Mouse (Mus musculus) stomach, embryonic 14.5 days (tissue): Measurements from ENCODE around the gene Atxn7. TPM values are rescaled to one million over a fixed set of nuclear protein-coding genes. Genes with fewer than 3 reads are reported as not detected.

Experiments
- ATAC-seq: fragments of 200-750 bp; cut with Nextera tagmentation; 2 replicates; pipeline ENCODE4 v1.8.0; 2017; ENCODE audit warnings: low read depth, moderate TSS enrichment; ENCODE audit not compliant: insufficient number of reproducible peaks, insufficient read depth, low FRiP score
- H3K27ac ChIP-seq: fragments of 300-500 bp; sonication (generic); 2 replicates; pipeline ENCODE4 v1.5.1; 2014; ENCODE audit warnings: mild to moderate bottlenecking, low read length, moderate library complexity, mixed read lengths
- H3K27me3 ChIP-seq: fragments of 300-500 bp; sonication (generic); 2 replicates; pipeline ENCODE4 v1.6.1; 2014; ENCODE audit warnings: low read length, control low read depth, mixed read lengths; ENCODE audit not compliant: control insufficient read depth, insufficient read depth
- H3K36me3 ChIP-seq: fragments of 300-500 bp; sonication (generic); 2 replicates; pipeline ENCODE4 v1.6.1; 2014; ENCODE audit warnings: mild to moderate bottlenecking, control low read depth, low read length, moderate library complexity, mixed read lengths; ENCODE audit not compliant: control insufficient read depth, insufficient read depth
- H3K4me1 ChIP-seq: fragments of 300-500 bp; sonication (generic); 2 replicates; pipeline ENCODE4 v1.6.1; 2014; ENCODE audit warnings: low read length, control low read depth, mixed read lengths; ENCODE audit not compliant: control insufficient read depth, insufficient read depth
- H3K4me2 ChIP-seq: fragments of 300-500 bp; sonication (generic); replicated peaks from 2 replicates; pipeline ENCODE4 v1.6.1; 2014; ENCODE audit warnings: low read depth, low read length, control low read depth
- H3K4me3 ChIP-seq: fragments of 300-500 bp; sonication (generic); 2 replicates; pipeline ENCODE4 v1.5.1; 2014; ENCODE audit warnings: low read depth, low read length, control low read depth
- H3K9ac ChIP-seq: fragments of 300-500 bp; sonication (generic); replicated peaks from 2 replicates; pipeline ENCODE4 v1.6.1; 2014; ENCODE audit warnings: low read depth, mild to moderate bottlenecking, control low read depth, low read length, moderate library complexity, mixed read lengths
- H3K9me3 ChIP-seq: fragments of 300-500 bp; sonication (generic); 2 replicates; pipeline ENCODE4 v1.6.1; 2016; ENCODE audit warnings: low read depth, low read length, control low read depth; ENCODE audit not compliant: control insufficient read depth
- WGBS: fragments of 180-500 bp; shearing (Covaris S2); extraction: QIAGEN DNeasy Blood & Tissue Kit; methylation state at CpG from one replicate; pipeline ENCODE4 v1.1.7; 2014; 5-methylcytosine and 5-hydroxymethylcytosine counted together
- polyA plus RNA-seq: library from polyadenylated mRNA; unstranded; fragments of >200 nt; fragmentation: Nextera tagmentation; extraction: Ambion mirVana; gene quantifications from 2 replicates; pipeline ENCODE4 v1.2.1, GENCODE M21; 2014

Gene Atxn7
- polyA plus RNA-seq, 1 experiment from 2014 or later, result 7.2 TPM

DNA sequence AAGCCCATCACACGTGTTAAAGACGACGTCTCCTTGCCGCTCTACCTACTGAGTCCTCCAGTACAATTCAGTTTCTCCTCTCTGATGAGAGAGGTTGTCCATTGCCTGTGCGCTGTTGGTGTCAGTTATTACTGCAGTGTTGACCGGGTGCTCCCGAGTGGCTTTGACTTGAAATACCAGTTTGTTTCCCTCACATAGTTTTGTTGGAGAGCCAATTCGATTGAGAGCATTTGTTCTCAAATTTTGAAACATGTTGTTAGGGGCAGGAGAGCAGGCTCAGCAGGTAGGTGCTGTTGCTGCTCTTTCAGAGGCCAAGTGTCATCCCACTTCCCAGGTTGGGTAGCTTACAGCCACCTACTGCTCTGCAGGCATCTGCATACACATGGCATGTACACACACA is 122.6 kb downstream of the Atxn7 start:
- H3K9ac ChIP-seq, result no peak overlapping the region
- 93% methylated on average over 8 of the region's 8 CpGs for WGBS
- H3K9me3 ChIP-seq, result no peaks in the 10 kb centered on the region
- no peak overlapping the region for H3K27ac ChIP-seq
- no peaks in the 10 kb centered on the region for H3K4me1 ChIP-seq
- no peak overlapping the region for H3K4me2 ChIP-seq
- H3K36me3 ChIP-seq, result peaks cover 4% of the 10 kb centered on the region; the same call in 1 of the 2 replicates
- ATAC-seq, result no peak
- H3K4me3 ChIP-seq, result no peak overlapping the region
- H3K27me3 ChIP-seq, result no peaks in the 10 kb centered on the region

DNA sequence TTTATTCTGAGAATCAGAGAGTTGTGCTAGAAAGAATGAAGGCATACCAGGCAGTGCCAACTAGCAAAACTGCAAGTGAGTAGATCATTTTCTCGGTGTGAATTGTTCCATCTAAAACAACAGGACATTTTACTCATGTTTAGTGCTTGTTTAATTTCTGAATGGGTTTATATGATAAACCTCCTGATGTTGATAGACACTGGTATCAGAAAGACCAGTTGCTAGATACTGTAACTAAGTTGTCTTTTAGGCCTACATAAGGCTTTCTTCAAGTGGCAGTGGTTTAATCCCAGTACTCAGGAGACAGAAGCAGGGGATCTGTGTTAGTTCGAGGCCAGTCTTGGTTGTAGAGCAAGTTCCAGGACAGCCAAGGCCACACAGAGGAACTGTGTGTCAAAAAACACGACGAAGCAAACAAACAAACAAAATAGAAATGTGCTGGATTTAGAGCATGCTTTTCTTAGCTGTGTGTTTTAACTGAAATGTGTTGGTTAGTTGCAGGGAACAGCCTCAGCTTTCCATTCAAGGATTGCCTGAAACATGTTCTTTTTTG is 125.5 kb downstream of the Atxn7 start:
- no peaks in the 10 kb centered on the region for H3K4me1 ChIP-seq
- no peak overlapping the region for H3K4me3 ChIP-seq
- no peaks in the 10 kb centered on the region for H3K27me3 ChIP-seq
- peaks cover 9% of the 10 kb centered on the region; the same call in 1 of the 2 replicates for H3K36me3 ChIP-seq
- H3K4me2 ChIP-seq, result no peak overlapping the region
- no peaks in the 10 kb centered on the region for H3K9me3 ChIP-seq
- H3K9ac ChIP-seq, result no peak overlapping the region
- no peak for ATAC-seq
- H3K27ac ChIP-seq, result no peak overlapping the region
- WGBS, result 80% methylated on average over 4 of the region's 4 CpGs

DNA sequence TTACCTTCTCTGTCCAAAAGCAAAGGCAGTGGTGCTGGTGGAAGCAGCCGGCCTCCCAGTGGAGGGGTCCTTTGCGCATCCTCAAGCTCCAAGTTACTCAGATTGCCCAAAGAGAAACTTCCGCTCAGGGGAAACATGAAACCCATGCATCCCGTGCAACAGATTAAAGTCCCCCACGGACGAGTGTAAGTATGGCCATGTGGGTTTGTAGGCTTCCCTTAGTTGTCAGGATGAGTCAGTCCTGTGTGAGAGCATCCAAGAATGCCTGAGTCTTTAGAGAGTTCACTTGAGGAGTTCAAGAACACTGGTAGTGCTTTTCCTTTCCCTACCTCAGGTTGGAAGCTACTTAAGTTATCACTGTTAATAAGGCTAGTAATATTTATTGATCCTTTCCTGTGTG is 126.1 kb downstream of the Atxn7 start:
- H3K36me3 ChIP-seq, result peaks cover 9% of the 10 kb centered on the region; the same call in 1 of the 2 replicates
- no peaks in the 10 kb centered on the region for H3K9me3 ChIP-seq
- no peak overlapping the region for H3K27ac ChIP-seq
- 79% methylated on average over 6 of the region's 6 CpGs for WGBS
- H3K4me1 ChIP-seq, result no peaks in the 10 kb centered on the region
- no peaks in the 10 kb centered on the region for H3K27me3 ChIP-seq
- ATAC-seq, result no peak
- no peak overlapping the region for H3K9ac ChIP-seq
- H3K4me2 ChIP-seq, result no peak overlapping the region
- H3K4me3 ChIP-seq, result no peak overlapping the region

DNA sequence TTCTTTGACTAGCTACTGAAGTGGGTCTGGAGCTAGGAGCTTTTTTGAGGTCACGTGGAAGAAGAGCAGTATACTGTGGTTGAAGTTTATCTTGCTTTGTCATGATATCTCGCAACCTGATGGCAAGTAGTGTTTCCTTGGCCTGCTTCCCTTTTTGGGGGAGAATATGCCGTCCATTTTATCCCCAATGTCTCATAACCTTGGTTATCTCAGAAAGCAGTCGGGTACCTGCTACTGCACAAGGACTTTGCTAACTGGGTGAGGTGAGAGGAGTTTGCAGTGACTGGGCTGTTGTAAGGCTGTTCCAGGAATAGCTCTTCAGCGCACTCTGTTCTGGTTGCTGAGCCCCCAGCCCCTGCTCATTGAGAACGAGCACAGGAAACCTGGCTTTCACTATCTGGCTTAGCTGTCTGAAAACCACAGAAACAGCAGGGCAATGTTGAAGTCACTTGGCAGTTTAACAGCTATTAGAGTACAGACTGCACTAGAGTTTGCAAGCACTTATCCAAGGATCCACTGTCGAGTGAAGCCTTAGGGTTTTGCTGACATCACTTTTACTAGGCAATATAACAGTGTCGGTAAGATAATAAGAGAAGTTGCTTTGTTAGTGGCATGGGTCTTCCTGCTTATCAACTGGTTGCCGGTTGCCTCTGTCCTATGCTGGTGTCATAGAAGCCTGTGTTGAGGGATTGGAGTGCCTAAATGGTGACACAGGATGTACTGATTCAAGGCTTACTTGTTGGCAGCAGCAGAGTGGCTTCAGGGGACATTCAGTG is 127.0 kb downstream of the Atxn7 start:
- H3K4me2 ChIP-seq, result no peak overlapping the region
- ATAC-seq, result no peak
- no peak overlapping the region for H3K27ac ChIP-seq
- H3K27me3 ChIP-seq, result no peaks in the 10 kb centered on the region
- WGBS, result 87% methylated on average over 9 of the region's 9 CpGs
- no peaks in the 10 kb centered on the region for H3K9me3 ChIP-seq
- no peak overlapping the region for H3K4me3 ChIP-seq
- H3K36me3 ChIP-seq, result peaks cover 11% of the 10 kb centered on the region; the same call in 1 of the 2 replicates
- H3K4me1 ChIP-seq, result no peaks in the 10 kb centered on the region
- no peak overlapping the region for H3K9ac ChIP-seq

DNA sequence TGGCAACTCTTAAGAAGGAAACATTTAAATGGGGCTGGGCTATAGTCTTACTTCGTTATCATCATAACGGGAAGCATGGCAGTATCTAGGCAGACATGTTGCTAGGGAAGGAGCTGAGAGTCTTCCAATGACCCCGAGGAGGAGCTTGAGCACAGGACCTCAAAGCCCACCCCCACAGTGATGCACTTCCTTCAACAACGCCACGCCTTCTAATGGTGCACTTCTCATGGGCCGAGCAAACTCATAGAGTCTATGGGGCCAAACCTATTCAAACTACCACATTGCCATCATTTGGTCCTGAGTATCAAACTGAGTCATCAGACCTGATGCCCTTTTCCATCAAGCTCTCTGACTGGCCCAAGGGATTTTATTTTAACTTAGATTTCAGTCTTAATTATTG is 129.3 kb downstream of the Atxn7 start:
- Histone ChIP-seq H3K9ac (no peak overlapping the region), H3K27ac (no peak overlapping the region), H3K4me1 (no peaks in the 10 kb centered on the region), H3K36me3 (peaks cover 17% of the 10 kb centered on the region), H3K27me3 (no peaks in the 10 kb centered on the region), H3K9me3 (no peaks in the 10 kb centered on the region), H3K4me2 (no peak overlapping the region), H3K4me3 (no peak overlapping the region)
- 96% methylated on average over 6 of the region's 6 CpGs for WGBS
- ATAC-seq, result no peak

DNA sequence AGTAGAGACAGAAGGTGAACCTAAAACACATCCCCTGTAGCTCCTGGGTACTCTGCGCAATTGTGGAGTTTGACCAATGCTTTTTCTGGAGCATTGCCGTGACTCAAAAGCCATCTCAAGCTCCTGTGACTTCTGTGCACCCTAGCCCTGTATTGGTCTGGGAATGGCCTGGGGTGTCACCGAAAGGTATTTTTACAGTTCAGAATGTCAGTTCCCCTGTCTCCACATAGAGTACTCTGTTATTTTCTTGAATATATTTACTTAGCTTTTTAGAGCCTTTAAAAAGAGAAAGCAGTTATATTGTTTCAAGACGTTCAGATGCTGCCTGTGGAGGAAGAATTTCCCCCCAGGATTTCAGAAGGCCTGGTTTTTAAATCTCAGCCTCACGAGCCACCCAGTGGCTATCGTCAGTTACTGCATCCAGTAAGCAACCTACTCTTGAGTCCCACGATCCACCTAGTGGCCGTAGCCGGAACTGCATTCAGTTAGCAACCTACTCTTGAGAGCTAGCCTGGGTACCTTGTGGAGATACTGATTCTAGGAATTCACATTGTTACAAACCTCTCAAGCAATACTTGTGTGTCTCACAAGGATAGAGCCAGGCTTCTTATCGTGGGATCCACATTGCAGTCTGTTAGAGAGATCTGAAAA is 137.2 kb downstream of the Atxn7 start:
- WGBS, result 30% methylated on average over 10 of the region's 10 CpGs
- H3K4me2 ChIP-seq, result no peak overlapping the region
- no peak overlapping the region for H3K9ac ChIP-seq
- no peaks in the 10 kb centered on the region for H3K27me3 ChIP-seq
- H3K27ac ChIP-seq, result no peak overlapping the region
- peaks cover 31% of the 10 kb centered on the region for H3K36me3 ChIP-seq
- no peaks in the 10 kb centered on the region for H3K4me1 ChIP-seq
- peak; percentile 59; the same call in 1 of the 2 replicates for ATAC-seq
- no peaks in the 10 kb centered on the region for H3K9me3 ChIP-seq
- H3K4me3 ChIP-seq, result no peak overlapping the region

DNA sequence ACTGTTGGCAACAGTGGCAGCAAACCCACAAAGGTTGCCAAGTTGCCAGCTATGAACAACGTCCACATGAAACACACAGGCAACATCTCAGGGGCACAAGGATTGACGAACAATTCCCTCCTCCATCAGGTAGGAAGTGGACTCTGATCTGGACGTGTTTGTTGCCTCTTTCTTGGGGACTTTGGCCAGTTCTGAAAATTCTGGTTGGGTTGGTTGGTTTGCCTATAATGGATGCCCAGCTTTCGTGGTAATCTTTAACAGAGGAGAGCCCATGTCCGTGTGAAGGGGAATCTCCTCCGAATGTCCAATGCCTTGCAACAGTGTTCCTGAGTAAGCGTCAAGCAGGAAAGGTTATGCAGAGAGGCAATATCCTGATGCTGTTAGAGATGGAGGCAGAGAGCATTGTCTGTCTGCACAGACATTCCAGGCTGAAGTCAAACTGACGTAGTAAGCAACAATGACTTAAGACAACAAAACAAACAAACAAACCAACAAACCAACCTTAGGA is 139.6 kb downstream of the Atxn7 start:
- H3K27ac ChIP-seq, result no peak overlapping the region
- WGBS, result 89% methylated on average over 8 of the region's 8 CpGs
- ATAC-seq, result no peak

DNA sequence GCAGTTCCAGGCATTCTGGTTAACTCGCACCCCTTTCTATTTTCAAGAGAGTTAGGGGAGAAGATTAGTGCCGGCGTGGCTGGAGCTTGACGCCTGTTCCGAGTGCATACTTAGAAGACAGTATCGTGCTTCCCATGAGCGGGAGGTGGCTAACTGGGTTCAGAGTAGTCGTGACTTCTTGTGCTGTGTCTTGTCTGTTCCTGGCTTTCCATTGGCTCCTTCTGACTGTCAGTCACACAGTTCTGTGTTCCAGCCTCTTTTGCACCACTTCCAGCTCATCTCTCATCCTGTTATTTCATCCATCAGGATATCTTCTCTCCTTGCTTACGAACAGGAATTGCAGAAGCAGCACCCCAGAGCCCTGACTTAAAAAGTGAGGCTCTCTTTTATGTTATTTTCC is 140.1 kb downstream of the Atxn7 start:
- no peaks in the 10 kb centered on the region for H3K27me3 ChIP-seq
- H3K9me3 ChIP-seq, result no peaks in the 10 kb centered on the region
- no peak overlapping the region for H3K4me3 ChIP-seq
- no peak for ATAC-seq
- no peak overlapping the region for H3K4me2 ChIP-seq
- peaks cover 22% of the 10 kb centered on the region for H3K36me3 ChIP-seq
- H3K9ac ChIP-seq, result no peak overlapping the region
- H3K4me1 ChIP-seq, result no peaks in the 10 kb centered on the region
- 87% methylated on average over 9 of the region's 9 CpGs for WGBS
- H3K27ac ChIP-seq, result no peak overlapping the region

More for the DNA sequence above, 139.6 kb downstream of the Atxn7 start:
- Histone ChIP-seq H3K4me1 (no peaks in the 10 kb centered on the region), H3K36me3 (peaks cover 23% of the 10 kb centered on the region), H3K9me3 (no peaks in the 10 kb centered on the region), H3K4me3 (no peak overlapping the region), H3K4me2 (no peak overlapping the region), H3K9ac (no peak overlapping the region), H3K27me3 (no peaks in the 10 kb centered on the region)
